Mouse (Mus musculus): ENCODE results near the gene Nop9. TPM values are rescaled to one million over a fixed set of nuclear protein-coding genes. Genes with fewer than 3 reads are reported as not detected.

The Nop9 gene
- total and polyA plus RNA-seq, 3 experiments: 38.5 to 92.1 (median 89.1) TPM

DNA sequence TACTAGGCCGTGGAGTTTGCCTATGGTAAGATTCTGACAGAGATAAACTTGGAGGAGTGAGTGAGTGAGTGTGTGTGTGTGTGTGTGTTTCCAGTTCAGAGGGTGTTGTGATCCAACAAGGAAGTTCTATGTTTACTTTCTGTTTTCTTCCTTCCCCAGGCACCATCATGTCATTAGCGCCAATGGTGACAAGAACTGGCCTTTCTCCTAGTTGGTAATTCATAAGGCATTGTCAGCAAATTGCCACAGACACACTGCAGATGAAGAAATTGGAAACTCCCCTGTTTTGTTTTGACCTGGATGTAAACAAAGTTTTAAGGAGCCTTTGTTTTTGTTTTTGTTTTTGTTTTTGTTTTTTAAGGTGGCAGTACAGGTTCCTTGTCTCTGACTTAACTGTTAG, 48.0 kb downstream of the Nop9 start:
- dilution Hi-C loops (cut with MboI; ENCODE audit: extremely low pct_ligation_motif_present, extremely low pct_unique_long_range_greater_than_20kb, low sequenced_read_pairs): no loop called here
- no peaks in the 10 kb centered on the region for H3K9me3 ChIP-seq (replicated peaks; ENCODE audit: low read length)
- H3K4me1 ChIP-seq (ENCODE audit: control insufficient read depth in 1 of 2, insufficient read depth in 2 of 2): peaks cover under 1 to 7% of the 10 kb centered on the region in 2 experiments; a peak in 3 of 4 replicates
- H3K4me3 ChIP-seq (replicated peaks in 1 of 3; ENCODE audit: low read depth in 2 of 3, low read length in 2 of 3, poor library complexity in 1 of 3): no peak overlapping the region
- no peak overlapping the region for H3K4me2 ChIP-seq (ENCODE audit: insufficient read depth, low read depth, poor library complexity, severe bottlenecking)
- H3K9ac ChIP-seq (ENCODE audit: insufficient read depth, low read depth): no peak overlapping the region
- TF ChIP-seq ZC3H11A (IDR thresholded peaks at IDR 0.05; ENCODE audit: low read depth, low read length): no peak
- TF ChIP-seq CHD2 (IDR thresholded peaks at IDR 0.05; ENCODE audit: low read length): no peak
- TF ChIP-seq RAD21 (IDR thresholded peaks at IDR 0.05; ENCODE audit: low read depth, low read length): no peak
- no peak for TF ChIP-seq JUN (IDR thresholded peaks at IDR 0.05; ENCODE audit: insufficient read depth, low read depth, low read length)
- TF ChIP-seq CTCF (conservative IDR thresholded peaks at IDR 0.05 in 1 of 2, IDR thresholded peaks at IDR 0.05 in 1 of 2; ENCODE audit: low read depth in 2 of 2, low read length in 2 of 2): no peak
- no peak for TF ChIP-seq NELFE (IDR thresholded peaks at IDR 0.05; ENCODE audit: low read depth, low read length)
- TF ChIP-seq TCF12 (IDR thresholded peaks at IDR 0.05; ENCODE audit: low read depth, low read length): no peak
- no peak for TF ChIP-seq USF1 (IDR thresholded peaks at IDR 0.05; ENCODE audit: low read depth, low read length)
- no peak for TF ChIP-seq ZNF384 (IDR thresholded peaks at IDR 0.05; ENCODE audit: low read depth, low read length)
- TF ChIP-seq GABPA (IDR thresholded peaks at IDR 0.05; ENCODE audit: insufficient replicate concordance, low read depth, low read length): no peak
- TF ChIP-seq SIN3A (IDR thresholded peaks at IDR 0.05; ENCODE audit: low read length): no peak
- no peak for TF ChIP-seq UBTF (IDR thresholded peaks at IDR 0.05; ENCODE audit: low read depth, low read length)
- no peak for TF ChIP-seq IRF4 (IDR thresholded peaks at IDR 0.05; ENCODE audit: low read depth, low read length)
- no peak for TF ChIP-seq MAFK (IDR thresholded peaks at IDR 0.05; ENCODE audit: insufficient replicate concordance, low read length)
- no peak for TF ChIP-seq RCOR1 (conservative IDR thresholded peaks at IDR 0.05; ENCODE audit: low read depth, low read length)
- TF ChIP-seq TBP (conservative IDR thresholded peaks at IDR 0.05; ENCODE audit: low read depth, low read length): no peak
- no peak for TF ChIP-seq BHLHE40 (IDR thresholded peaks at IDR 0.05; ENCODE audit: low read depth, low read length)
- H3K27me3 ChIP-seq (replicated peaks): no peaks in the 10 kb centered on the region
- H3K79me2 ChIP-seq (replicated peaks; ENCODE audit: control insufficient read depth, extremely low read depth, insufficient read depth, poor library complexity, severe bottlenecking): no peaks in the 10 kb centered on the region
- H3K27ac ChIP-seq (ENCODE audit: insufficient read depth, low read depth): no peak overlapping the region
- no peak for DNase-seq (ENCODE audit: extremely low read depth)
- H3K36me3 ChIP-seq (replicated peaks in 1 of 2; ENCODE audit: control insufficient read depth in 1 of 2, insufficient read depth in 1 of 2, low read length in 1 of 2): no peaks in the 10 kb centered on the region
- in situ Hi-C loops (cut with MboI; ENCODE audit: low pct_ligation_motif_present, low pct_unique_long_range_greater_than_20kb, low sequenced_read_pairs): no loop called here

DNA sequence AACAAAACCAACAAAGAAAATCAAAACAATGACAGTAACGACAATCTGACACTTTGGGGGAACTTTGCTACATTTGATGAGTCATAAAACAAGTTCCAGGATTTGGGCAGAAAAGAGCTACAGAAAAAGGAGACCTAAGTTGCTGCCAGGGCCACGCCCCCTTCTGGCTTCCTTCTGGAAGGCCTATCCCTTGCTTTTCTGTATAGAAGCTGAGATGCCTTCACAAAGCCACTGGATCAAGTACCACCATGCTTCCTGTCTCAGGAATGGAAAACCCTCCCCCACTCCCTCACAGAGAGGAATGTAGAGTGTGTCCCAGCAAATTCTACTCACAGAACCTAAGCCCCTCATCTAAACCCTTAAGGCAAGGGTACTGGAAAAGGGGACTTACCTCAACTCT, 48.5 kb downstream of the Nop9 start:
- H3K9me3 ChIP-seq (replicated peaks; ENCODE audit: low read length): no peaks in the 10 kb centered on the region
- dilution Hi-C loops (cut with MboI; ENCODE audit: extremely low pct_ligation_motif_present, extremely low pct_unique_long_range_greater_than_20kb, low sequenced_read_pairs) (no loop called here), in situ Hi-C loops (cut with MboI; ENCODE audit: low pct_ligation_motif_present, low pct_unique_long_range_greater_than_20kb, low sequenced_read_pairs) (no loop called here)
- no peaks in the 10 kb centered on the region for H3K27me3 ChIP-seq (replicated peaks)
- no peak overlapping the region for H3K9ac ChIP-seq (ENCODE audit: insufficient read depth, low read depth)
- no peak overlapping the region for H3K4me2 ChIP-seq (ENCODE audit: insufficient read depth, low read depth, poor library complexity, severe bottlenecking)
- no peaks in the 10 kb centered on the region for H3K36me3 ChIP-seq (replicated peaks in 1 of 2; ENCODE audit: control insufficient read depth in 1 of 2, insufficient read depth in 1 of 2, low read length in 1 of 2)
- TF ChIP-seq EP300 (IDR thresholded peaks at IDR 0.05; ENCODE audit: low read length) (no peak), IRF4 (IDR thresholded peaks at IDR 0.05; ENCODE audit: low read depth, low read length) (no peak), GABPA (IDR thresholded peaks at IDR 0.05; ENCODE audit: insufficient replicate concordance, low read depth, low read length) (no peak), JUND (conservative IDR thresholded peaks at IDR 0.05; ENCODE audit: low read depth, low read length) (no peak), ZMIZ1 (IDR thresholded peaks at IDR 0.05; ENCODE audit: low read depth, low read length) (no peak), NELFE (IDR thresholded peaks at IDR 0.05; ENCODE audit: low read depth, low read length) (no peak)
- H3K4me1 ChIP-seq (ENCODE audit: control insufficient read depth in 1 of 2, insufficient read depth in 2 of 2): peaks cover 0 to 7% of the 10 kb centered on the region in 2 experiments; a peak in 2 of 4 replicates
- DNase-seq (ENCODE audit: extremely low read depth): no peak
- H3K79me2 ChIP-seq (replicated peaks; ENCODE audit: control insufficient read depth, extremely low read depth, insufficient read depth, poor library complexity, severe bottlenecking): no peaks in the 10 kb centered on the region
- no peak overlapping the region for H3K27ac ChIP-seq (ENCODE audit: insufficient read depth, low read depth)
- no peak overlapping the region for H3K4me3 ChIP-seq (replicated peaks in 1 of 3; ENCODE audit: low read depth in 2 of 3, low read length in 2 of 3, poor library complexity in 1 of 3)
